Mouse (Mus musculus): ENCODE measurements at regions not wholly inside any gene's neighbourhood (a gene's known extent, or its start where the extent isn't known, plus 50 kb on each side); places are given as distances from the start of the nearest gene placed in this dataset.
A peak's percentile ranks its signal among the peaks of the same experiment; 100 is the strongest.

DNA sequence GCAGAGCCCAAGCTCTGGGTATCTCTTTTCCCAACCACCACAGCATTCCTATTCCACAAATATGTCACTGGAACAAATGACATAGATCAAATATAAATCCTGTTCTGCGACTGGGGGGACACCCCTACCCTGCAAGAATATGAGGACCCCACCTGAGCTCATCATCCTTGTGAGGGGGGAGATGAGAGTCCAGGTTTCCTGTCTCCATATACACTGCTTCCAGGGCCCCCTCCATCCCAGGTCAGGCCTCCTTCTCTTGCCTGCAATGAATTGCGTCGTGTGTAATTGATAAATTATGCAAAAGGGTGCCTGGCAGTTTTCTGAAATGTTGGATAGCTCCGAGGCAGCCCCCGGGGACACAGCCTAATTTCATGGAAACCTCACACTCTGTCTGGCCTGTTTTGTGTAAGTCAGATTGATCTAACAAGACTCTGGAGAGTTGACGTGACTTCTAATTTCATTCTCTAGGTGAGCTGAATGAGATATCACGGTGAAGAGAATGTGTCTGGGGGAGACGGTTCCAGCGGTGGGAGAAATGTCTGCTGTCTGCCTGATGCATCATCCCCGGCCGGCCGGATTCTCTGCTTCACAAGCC lies 110.3 kb upstream of the Tle3 start:
- DNase-seq (ENCODE audit: low spot score in 2 of 2): no peak

DNA sequence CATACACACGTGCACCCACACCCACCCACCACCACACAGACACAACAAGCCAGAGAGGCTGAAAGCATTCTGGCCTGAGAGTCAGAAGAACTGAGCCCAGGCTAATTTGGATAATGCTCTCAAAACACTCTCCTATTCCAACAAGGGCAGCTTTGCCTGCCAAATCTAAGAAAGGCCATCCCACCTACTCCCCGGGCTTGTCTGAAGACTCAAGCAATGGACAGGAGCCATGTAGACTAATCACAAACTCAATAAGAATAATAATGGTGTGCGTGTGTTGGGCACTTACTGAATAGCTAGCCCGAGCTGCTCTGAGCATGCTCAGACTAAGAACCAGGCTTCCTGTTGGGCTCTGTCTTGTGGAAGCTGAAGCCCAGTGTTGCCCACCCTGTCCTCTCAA lies 108.8 kb upstream of the Tle3 start:
- no peak for DNase-seq (ENCODE audit: low spot score in 2 of 2)

DNA sequence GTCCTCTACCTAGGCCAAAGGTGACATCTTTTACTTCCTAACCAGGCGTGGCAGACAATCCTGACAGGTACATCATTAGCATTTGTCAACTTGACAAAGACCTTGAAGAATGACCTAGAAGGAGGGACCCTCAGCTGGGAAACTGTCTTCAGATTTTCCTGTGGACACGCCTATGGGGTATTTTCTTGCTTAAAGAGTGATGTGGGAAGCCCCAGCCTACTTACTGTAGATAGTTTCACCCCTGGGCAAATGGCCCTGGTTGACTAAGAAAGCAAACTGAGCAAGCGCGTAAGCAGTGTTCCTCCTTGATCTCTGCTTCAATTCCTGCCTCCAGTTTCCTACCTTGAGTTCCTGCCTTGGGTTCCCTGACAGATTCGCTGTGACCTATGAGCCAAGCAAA lies 106.7 kb upstream of the Tle3 start:
- no peak for DNase-seq (ENCODE audit: low spot score in 2 of 2)

DNA sequence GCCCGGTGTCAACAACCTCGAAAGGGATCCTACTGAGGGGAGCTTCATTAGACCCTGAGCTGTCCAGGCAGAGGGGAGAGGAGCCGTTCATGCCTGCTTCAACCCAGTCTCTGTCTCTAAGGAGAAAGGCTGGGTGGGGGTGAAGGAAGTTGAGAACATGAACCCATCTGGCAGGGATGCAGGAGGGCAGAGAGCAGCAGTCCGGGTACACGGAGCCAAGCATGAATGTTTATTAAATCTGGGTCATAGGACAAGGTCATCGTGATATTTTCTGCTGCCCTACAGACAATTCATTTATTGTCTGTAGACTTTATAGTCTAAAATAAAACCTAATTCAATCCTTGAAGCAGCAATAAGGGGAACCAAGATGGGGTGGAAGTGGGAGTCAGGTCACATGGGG lies 105.2 kb upstream of the Tle3 start:
- DNase-seq (ENCODE audit: low spot score in 2 of 2): no peak

DNA sequence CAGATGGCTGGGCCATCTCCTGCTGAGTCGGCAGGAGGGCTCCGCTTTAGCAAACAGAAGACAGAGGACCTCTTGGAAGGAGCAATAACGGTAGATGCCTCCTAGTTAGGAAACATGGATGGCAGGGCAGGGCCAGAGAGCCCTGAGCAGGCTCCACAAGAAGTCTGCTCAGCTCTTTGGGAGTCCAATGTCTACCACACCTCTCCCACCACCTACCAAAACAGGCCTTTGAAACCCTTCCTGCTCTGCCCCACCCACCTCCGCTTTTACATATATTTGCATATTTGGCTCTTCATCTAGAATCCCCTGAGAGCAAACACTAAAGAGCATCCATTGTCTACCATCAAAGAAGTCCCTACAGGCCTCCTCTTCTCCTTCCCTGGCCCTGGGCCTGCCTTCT lies 104.6 kb upstream of the Tle3 start:
- DNase-seq (ENCODE audit: low spot score in 2 of 2): no peak

DNA sequence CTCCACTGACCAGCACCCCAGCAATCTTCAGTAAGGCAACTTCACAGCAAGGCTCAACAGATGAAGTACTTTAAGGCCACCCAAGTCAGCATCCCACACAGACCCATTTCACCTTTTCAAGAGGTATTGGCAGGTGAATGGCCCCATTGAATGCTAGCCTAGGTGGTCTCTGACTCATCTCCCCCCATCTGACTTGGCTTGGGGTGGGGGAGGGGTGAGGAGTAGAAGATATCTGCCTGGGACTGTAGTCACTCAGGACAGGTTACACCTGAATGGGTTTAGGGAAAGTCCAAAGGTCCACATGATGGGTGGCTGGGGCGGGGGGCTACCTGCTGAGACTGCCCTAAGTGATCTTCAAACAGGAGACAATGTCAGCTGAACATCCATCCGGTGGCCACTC lies 104.0 kb upstream of the Tle3 start:
- no peak for DNase-seq (ENCODE audit: low spot score in 2 of 2)

DNA sequence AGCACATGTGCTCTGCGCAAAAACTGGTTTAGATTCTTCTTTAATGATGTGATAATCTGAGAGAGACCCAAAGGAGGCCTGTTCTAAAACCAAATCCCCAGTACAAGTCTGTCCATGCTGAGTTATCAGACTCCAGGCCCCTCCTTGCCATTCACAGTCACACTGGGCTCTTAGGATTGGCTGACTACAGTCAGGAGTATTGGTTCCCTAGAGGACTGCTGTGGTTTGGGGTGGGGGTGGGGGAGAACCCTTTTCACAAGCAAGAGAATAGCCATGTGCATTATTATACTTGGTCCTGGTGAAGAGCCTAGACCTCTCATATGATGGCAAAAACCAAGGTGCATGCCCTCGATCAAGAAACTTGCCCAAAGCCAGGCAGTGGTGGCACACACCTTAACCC lies 103.5 kb upstream of the Tle3 start:
- DNase-seq (ENCODE audit: low spot score in 2 of 2): no peak

DNA sequence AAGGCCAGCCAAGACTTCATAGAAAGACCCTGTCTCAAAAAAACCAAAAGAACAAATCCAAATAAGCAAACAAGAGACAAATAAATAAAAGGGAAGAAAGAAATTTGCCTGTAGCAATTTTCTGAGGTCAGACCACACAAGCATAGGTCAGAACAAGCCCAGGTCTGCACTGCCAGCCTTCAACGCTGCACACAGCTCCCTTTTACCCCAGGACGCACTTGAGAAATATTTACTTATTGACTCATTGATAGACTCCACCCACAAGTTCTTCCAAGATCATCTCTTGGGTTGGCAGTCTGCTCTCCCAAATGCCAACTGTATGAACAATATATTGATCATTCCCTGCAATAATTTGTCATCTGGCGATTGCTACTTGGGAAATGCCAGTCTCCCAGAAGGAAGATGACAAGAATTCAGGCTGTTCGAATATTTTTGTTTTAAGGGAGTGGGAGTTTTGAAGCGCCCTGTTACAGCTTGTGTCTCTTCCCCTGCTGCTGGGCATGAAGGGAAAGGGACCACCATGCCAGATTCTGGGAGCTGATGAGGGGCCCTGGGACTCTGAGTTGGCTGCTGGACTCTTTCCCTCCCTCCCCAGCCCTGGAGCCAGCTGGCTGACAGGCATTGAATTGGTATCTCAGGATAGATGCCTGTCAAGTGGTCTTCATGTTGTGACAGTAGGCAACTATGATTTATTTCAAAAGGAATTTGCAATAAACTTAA lies 102.9 kb upstream of the Tle3 start:
- no peak for DNase-seq (ENCODE audit: low spot score in 2 of 2)

DNA sequence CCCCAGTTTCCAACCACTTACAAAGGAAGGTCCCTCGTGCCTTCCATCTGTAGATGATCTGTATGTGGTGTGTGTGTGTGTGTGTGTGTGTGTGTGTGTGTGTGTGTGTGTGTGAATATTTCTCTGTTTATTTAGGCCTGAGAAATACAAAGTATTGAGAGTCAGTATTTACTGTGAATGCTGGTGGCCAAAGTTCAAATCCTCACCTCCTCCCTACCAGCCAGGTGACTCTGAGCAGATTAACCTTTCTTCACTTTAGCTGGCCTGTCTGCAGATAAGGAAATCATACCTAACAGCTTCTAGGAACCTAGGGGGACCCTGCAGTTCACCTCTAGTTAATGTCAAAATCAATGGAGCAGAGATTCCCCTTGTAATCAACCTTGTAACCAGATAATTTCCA lies 100.9 kb upstream of the Tle3 start:
- DNase-seq (ENCODE audit: low spot score in 2 of 2): no peak

DNA sequence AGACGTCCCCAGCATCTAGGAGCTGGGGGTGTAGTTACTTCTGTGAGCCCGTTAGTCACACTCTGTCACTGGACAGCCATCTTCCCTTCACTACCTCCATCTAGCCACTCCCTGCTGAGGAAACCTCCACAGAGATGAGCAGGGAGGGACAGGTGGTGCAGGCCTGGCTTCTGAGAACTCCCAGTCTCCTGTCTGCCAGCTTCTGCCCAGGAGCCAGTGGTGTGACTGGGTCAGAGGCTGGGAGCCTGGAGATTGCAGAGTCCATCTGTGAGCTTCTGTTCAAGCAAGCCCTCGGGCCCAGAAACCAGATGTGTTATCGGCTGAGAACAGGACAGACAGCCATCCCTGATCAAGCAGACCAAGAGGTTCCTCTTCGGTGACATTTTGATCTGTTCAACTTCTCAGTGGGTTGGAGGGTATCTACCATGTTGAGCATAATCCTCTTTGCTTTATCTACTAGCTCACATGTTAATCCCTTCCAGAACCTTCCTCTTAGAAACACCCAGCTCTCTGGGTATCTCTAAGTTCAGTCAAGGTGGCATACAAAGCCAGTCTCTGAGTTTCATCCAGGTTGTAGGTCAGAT lies 100.3 kb upstream of the Tle3 start:
- no peak for DNase-seq (ENCODE audit: low spot score in 2 of 2)

DNA sequence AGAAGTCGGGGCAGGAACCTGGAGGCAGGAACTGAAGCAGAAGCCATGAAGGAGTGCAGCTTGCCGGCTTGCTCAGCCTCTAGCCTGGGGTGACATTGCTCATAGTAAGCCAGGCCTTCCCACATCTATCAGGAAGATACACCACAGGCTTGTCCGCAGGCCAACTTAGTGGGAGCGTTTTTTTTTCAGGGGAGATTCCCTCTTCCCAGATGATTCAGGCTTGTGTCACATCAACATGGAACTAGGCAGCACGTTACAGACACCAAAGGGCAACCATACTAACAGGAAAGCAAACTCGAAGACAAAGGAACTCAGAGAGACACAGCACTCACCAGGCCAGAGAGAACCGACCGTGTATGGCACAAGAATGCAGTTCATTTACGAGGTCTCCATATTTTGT lies 98.1 kb upstream of the Tle3 start:
- no peak for DNase-seq (ENCODE audit: low spot score in 2 of 2)

DNA sequence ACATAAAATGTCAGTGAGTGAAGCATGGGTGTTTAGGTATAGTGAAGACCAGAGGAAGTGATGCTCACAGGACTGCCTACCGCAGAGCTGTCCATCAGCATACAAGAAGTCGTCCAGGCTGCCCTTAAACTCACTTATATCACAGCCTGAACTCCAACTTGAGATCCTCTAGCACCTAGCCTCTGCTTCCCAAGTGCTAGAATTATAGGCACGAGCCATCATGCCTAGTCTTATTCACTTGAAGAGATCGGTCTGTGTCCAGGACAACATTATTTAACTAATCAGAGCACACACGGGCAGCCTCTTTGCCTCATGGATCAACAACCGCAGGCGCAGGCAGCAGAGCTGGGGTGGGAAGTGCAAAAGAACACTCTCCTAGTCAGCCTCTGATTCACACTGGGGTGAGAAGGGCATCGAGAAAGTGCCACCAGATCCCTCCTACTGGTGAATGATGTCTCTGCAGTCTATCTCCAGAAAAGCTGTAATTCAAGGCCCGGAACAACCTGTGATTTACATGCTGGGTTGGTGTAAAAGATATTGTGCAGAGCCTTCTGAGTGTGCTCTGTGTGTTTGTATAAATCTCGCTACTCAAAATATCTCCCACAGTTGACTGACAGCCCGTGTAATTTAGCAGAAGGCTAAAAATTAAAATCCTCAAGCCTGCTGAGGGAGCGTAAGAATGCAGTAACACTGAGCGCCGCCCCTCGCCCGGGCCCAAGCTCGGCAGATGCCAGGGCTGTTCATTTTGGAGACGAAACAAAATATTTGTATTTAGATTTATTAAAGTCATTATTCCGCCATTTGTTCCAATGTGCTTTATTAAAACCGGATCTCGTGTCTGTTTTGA lies 94.6 kb upstream of the Tle3 start:
- DNase-seq (ENCODE audit: low spot score in 2 of 2): peak; percentile 46 to 54

DNA sequence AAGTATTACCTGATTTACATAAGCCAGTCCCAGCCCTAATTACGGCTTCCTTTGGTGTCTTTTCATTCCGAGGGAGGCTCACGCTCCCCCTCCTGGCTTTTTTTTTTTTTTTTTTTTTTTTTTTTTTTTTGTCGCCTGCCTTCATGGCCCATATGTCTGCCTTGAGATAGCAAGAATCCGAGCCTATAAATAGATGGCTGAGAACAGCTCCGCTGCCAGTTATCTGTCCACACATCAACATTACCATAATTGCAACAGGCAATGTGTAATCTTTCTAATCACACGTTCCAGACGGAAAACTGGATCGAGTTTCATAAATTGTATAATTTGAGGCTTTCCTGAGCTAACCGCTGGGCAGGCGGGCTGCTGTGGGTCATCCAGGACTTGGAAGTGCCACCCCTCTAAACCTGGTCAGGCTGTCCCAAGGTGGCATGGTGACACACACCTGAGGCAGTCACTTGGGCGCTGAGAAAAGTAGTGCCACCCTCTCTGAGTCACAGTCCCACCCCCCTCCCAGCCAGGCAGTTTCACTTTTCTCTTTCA lies 93.9 kb upstream of the Tle3 start:
- peak in 1 of 2 experiments; percentile 7 for DNase-seq (ENCODE audit: low spot score in 2 of 2)

DNA sequence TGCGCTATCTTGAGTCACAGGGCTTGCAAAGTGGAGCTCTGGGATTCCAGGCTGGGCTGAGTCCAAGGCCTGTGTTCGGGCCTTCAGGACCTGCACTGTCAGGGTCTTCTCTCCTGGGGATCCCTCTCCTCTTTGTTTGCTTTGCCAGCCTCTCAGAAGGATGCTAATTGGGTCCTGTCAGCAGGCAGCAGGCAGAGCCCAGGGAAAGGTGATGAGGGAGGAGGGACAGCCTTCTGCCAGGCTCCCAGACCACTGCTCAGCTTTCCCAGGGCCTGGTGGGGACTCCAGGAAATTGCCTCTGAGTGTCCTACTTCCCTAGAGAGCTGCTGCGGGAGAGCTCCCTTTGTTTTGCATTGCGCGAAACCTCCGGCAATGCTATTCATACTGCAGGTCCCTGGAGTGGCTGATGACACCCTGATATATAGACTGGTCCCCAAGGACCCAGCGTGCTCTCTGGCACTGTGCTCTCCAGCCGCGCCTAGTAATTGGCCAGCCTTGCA lies 93.1 kb upstream of the Tle3 start:
- DNase-seq (ENCODE audit: low spot score in 2 of 2): peak in 1 of 2 experiments; percentile 26

DNA sequence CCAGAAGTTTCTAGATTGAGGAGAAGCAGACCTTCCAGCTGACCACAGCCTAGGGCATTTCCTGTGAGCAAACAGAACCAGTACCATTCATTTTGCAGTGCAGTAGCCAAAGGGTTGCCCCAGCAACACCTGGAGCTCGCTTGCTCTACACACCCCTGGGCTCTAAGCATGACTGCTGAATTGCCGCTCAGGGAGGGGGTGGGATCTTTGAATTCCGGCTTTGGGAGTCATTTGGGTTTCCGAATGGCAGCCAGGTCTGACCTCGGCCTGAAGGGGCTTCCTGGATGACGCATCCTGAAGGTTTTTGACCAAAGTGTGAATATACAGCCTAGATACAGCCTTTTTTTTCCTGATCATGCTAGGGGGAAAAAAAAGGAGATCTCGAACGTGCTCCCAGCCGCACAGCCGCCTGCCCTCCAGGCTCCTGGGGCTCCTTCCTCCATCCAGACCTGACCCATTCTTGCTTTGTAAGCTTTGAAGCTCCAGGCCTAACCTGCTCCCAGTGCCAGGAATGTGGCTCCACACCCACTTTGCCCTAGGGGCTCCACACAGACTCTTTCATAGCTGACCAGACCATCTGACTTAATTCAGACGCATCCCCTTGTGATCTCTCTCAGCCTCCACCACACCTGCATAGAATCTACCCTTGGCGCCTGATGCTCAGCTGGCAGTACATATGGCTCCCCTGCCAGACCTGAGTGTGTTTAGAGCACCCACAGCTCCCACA lies 91.1 kb upstream of the Tle3 start:
- no peak for DNase-seq (ENCODE audit: low spot score in 2 of 2)

DNA sequence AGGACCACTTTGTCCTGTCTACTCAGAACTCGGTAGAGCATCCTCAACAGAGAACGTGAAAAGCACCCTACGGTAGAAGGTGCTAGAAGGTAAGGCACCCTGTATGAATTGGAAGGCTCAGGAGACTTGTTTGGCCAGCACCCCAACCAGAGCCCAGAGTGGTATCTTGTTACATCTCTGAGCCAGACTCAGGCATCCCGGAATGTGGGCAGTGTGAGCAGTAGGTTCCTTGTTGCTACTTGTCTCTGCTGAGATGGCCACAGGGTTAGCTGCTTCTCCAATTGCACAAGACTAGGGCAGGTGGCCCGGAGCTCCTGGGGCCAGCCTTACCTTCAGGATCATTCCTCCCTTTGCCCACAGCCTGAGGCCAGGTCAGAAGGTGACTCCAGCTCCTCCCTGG lies 88.9 kb upstream of the Tle3 start:
- no peak for DNase-seq (ENCODE audit: low spot score in 2 of 2)

DNA sequence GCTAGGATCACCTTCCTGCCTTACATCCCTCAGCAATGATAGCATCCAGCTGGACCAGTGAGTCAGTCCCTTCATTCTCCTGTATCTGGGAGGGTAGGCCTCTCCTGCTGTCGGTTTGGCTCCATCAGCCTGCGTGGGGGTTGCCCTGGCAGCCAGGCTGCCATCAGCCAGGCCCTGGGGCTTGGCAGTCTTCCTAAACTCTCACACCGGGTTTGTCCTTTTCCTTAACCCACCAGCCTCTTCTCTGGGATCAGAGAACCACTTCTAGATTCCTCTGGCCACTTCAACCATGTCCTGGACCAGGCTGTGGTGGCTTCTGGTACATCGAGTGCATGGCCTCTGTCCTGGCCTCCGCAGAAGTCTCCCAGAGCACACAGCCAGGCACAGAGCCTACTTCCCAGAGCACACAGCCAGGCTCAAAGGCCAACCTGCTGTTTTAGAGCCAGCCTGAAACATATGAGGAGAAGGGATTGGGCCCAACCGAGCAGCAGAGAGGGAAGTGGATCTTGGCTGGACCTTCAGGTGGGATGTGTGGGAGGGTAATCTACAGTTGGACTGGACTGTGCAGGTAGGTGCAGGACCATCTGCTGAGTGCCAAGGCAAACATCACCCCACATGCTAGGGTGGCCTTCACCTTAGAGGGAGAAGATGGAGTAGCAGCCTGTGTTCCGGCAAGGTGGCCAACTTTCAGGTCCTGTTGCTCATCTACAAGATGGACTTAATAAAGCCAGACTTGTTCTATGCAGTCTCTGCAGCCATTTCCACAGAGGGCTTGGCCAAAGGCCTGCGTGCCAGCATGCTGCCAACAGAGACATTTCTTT lies 87.8 kb upstream of the Tle3 start:
- peak; percentile 11 to 21 for DNase-seq (ENCODE audit: low spot score in 2 of 2)

DNA sequence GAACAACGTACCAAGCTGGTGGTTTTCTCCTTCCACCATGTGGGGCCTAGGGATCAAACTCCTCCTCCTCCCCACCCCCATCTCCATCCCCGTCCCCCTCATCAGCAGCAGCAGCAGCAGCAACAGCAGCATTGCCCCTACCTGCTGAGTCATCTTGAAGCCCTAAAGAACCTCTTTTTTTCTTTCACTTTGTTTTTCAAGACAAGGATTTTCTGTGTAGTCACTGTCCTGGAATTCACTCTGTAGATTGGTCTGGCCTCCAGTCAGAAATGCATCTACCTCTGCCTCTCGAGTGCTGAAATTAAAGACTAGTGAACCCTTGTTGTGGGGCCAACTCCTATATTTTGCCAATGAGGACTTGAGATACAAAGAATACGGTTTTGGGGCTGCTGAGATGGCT lies 85.6 kb upstream of the Tle3 start:
- no peak for DNase-seq (ENCODE audit: low spot score in 2 of 2)

DNA sequence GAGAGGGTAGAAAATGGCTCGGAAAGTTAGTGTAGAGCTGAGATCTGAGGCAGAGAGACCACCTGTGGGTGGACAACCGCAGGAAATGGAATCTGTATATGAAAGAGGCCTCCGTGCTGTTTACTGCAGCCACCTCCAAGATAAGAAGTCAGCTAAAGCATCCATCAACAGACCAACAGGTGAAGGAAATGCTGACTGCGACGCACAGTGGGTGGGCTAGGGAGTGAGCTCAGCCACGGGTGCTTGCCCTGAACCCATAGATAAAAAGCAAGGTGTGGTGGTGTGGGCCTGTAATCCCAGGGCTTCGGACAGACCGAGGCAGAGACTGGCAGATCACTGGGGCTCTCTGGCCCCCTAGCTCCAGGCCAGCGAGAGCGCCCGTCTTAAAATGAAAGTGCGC lies 83.0 kb upstream of the Tle3 start:
- no peak for DNase-seq (ENCODE audit: low spot score in 2 of 2)

DNA sequence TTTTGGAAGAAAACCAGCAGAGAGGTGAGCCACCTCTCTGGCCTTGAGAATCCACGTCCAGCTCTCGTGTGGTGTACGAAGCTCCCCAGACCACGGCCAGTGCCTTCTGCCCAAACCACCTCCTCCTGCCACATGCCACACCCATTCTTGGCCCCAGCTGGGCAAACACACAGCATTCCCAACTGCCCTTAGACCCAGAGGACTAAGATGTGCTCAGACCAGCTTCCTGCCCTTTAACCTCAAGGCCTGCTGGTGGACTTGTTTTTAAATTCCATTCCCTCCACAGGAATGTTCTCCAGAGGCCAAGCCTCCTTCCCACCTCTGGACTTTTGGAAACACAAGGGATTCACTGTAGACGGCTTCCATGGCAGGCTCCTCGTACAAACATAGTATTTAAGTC lies 82.5 kb upstream of the Tle3 start:
- peak; percentile 12 to 25 for DNase-seq (ENCODE audit: low spot score in 2 of 2)

DNA sequence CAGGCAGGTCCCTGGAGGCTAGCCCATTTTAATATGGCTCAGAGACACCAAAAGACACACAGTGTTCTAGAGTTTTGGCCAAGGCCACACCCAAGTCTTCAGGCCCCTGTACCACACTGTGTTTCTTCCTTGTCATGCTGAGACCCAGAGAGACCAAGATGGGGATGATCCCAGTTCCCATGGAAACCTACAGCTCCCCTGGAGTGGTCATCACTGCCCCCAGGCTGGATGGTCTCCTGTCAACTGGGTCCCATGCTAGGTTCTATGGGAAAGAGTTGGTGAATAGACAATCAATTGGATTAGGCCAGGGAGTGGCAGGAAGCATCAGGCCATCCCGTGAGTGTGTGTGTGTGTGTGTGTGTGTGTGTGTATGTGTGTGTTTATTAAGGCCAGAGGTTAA lies 80.5 kb upstream of the Tle3 start:
- no peak for DNase-seq (ENCODE audit: low spot score in 2 of 2)
